Mouse (Mus musculus): ENCODE results near the gene Adprm.

DNA sequence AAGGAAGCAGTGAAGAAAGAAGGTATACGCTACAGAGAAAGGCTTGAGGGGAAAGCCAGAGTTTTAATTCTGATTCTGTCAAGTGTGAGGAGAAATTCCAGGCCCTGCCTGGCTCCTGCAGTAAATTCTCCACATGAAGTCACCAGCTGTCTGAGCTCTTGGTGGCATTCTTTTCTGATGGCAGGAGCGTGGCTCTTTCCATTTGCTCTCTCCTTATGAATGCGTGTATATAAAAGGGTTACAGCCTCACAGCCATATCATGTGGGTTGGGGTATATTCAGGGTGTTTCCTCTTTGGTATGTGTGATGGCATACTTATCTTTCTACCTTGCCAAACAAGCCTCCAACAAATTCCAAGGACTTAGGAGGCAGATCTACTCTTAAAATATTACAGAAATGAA is 10.3 kb upstream of the Adprm start:
- TF ChIP-seq CTCF (IDR thresholded peaks at IDR 0.05; ENCODE audit: insufficient read depth, low read depth, low read length), result no peak
- no peak for TF ChIP-seq POLR2A (IDR thresholded peaks at IDR 0.05; ENCODE audit: insufficient read depth, low read depth, low read length)
